Mouse (Mus musculus) small intestine, adult 10 weeks (tissue): ENCODE data around the gene Ddx39b. TPM values are rescaled to one million over a fixed set of nuclear protein-coding genes. Genes with fewer than 3 reads are reported as not detected.

Experiments
- polyA plus RNA-seq: library from polyadenylated mRNA; stranded (reverse); fragments of 350-450 nt; fragmentation: Illumina TruSeq; extraction: RNeasy Lipid Tissue Mini Kit (QIAGEN cat#74804); gene quantifications from one replicate; pipeline ENCODE4 v1.2.3, GENCODE M21; 2014; ENCODE audit warnings: low replicate concordance

Gene Ddx39b
- polyA plus RNA-seq, result 4.0 TPM

GRCm38 (mm10) chr17:35241305-35242014 lies at the start of gene Ddx39b:
TSS of gene Ddx39b (plus strand) at chr17:35241746.

GRCm38 (mm10) chr17:35193881-35194843 lies 47.4 kb upstream of the Ddx39b start, which contains the start of gene Ltb:
TSS of gene Ltb (plus strand) at chr17:35194439.

GRCm38 (mm10) chr17:35201787-35202186 lies 39.8 kb upstream of the Ddx39b start, which contains the start of gene Tnf:
TSS of gene Tnf (minus strand) at chr17:35202007.

GRCm38 (mm10) chr17:35204494-35205379 lies 36.8 kb upstream of the Ddx39b start, which contains the start of gene Lta:
TSS of gene Lta (minus strand) at chr17:35205351.

GRCm38 (mm10) chr17:35220156-35220952 lies 21.2 kb upstream of the Ddx39b start, which contains the start of gene Gm16181:
TSS of gene Gm16181 (plus strand) at chr17:35220834.

GRCm38 (mm10) chr17:35233114-35233980 lies 8.2 kb upstream of the Ddx39b start, which contains the start of gene Atp6v1g2:
TSS of gene Atp6v1g2 (plus strand) at chr17:35233660.

GRCm38 (mm10) chr17:35235614-35236389 lies 5.7 kb upstream of the Ddx39b start, which contains the start of gene Nfkbil1:
TSS of gene Nfkbil1 (minus strand) at chr17:35235792.

GRCm38 (mm10) chr17:35262664-35263522 lies 21.3 kb downstream of the Ddx39b start, which contains the start of gene H2-D1:
TSS of gene H2-D1 (plus strand) at chr17:35262730.

Other genes starting within 250 kb of the Ddx39b start
- gene Vars, start 240.8 kb upstream of the Ddx39b start, polyA plus RNA-seq, result 0.37 TPM
- gene Vwa7, start 225.2 kb upstream of the Ddx39b start, polyA plus RNA-seq, result 0.11 TPM
- gene Sapcd1, start 213.7 kb upstream of the Ddx39b start, polyA plus RNA-seq, result not detected
- gene Msh5, start 195.0 kb upstream of the Ddx39b start, polyA plus RNA-seq, result 0.93 TPM
- 31.3 TPM for gene Clic1, start 191.8 kb upstream of the Ddx39b start, polyA plus RNA-seq
- gene Ddah2, start 182.7 kb upstream of the Ddx39b start, polyA plus RNA-seq, result not detected
- gene Ly6g6c, start 176.4 kb upstream of the Ddx39b start, polyA plus RNA-seq, result not detected
- gene Mpig6b, start 175.6 kb upstream of the Ddx39b start, polyA plus RNA-seq, result 0.59 TPM
- not detected for gene Ly6g6e, start 164.8 kb upstream of the Ddx39b start, polyA plus RNA-seq
- not detected for gene Ly6g6d, start 163.7 kb upstream of the Ddx39b start, polyA plus RNA-seq
- gene Ly6g6f, start 156.1 kb upstream of the Ddx39b start, polyA plus RNA-seq, result not detected
- gene Abhd16a, start 152.5 kb upstream of the Ddx39b start, polyA plus RNA-seq, result 3.7 TPM
- not detected for gene Ly6g5c, start 133.5 kb upstream of the Ddx39b start, polyA plus RNA-seq
- not detected for gene Ly6g5b, start 126.3 kb upstream of the Ddx39b start, polyA plus RNA-seq
- 2.3 TPM for gene Gpank1, start 120.3 kb upstream of the Ddx39b start, polyA plus RNA-seq
- gene Csnk2b, start 119.7 kb upstream of the Ddx39b start, polyA plus RNA-seq, result 112 TPM
- gene D17H6S53E, start 115.4 kb upstream of the Ddx39b start, polyA plus RNA-seq, result 1.7 TPM
- gene Apom, start 109.7 kb upstream of the Ddx39b start, polyA plus RNA-seq, result not detected
- gene Bag6, start 106.6 kb upstream of the Ddx39b start, polyA plus RNA-seq, result 9.2 TPM
- gene Prrc2a, start 76.8 kb upstream of the Ddx39b start, polyA plus RNA-seq, result 7.5 TPM
- gene Aif1, start 65.7 kb upstream of the Ddx39b start, polyA plus RNA-seq, result 8.4 TPM
- not detected for gene Lst1, start 53.3 kb upstream of the Ddx39b start, polyA plus RNA-seq
- not detected for gene Ltb, start 47.3 kb upstream of the Ddx39b start, polyA plus RNA-seq
- gene Tnf, start 39.7 kb upstream of the Ddx39b start, polyA plus RNA-seq, result not detected
- not detected for gene Lta, start 36.4 kb upstream of the Ddx39b start, polyA plus RNA-seq
- not detected for gene Gm16181, start 20.9 kb upstream of the Ddx39b start, polyA plus RNA-seq
- gene Atp6v1g2, start 8.1 kb upstream of the Ddx39b start, polyA plus RNA-seq, result 1.9 TPM
- not detected for gene Nfkbil1, start 6.0 kb upstream of the Ddx39b start, polyA plus RNA-seq
- 51.6 TPM for gene H2-D1, start 21.0 kb downstream of the Ddx39b start, polyA plus RNA-seq
- gene H2-Q1, start 78.7 kb downstream of the Ddx39b start, polyA plus RNA-seq, result 506 TPM
- 3,607 TPM for gene H2-Q2, start 100.5 kb downstream of the Ddx39b start, polyA plus RNA-seq
- 51.5 TPM for gene H2-Q4, start 137.9 kb downstream of the Ddx39b start, polyA plus RNA-seq
- gene H2-Q6, start 183.1 kb downstream of the Ddx39b start, polyA plus RNA-seq, result 7.5 TPM
- gene H2-Q7, start 197.4 kb downstream of the Ddx39b start, polyA plus RNA-seq, result 11.4 TPM
- gene H2-Q10, start 228.3 kb downstream of the Ddx39b start, polyA plus RNA-seq, result 2.3 TPM